Mouse (Mus musculus) olfactory bulb, adult 2 months (tissue): ENCODE data around the gene Rnh1.

Experiments
- CTCF ChIP-seq: fragments of 200-500 bp; IDR thresholded peaks from 2 replicates; pipeline ENCODE4 v1.5.1; 2012; ENCODE audit warnings: low read depth, mild to moderate bottlenecking, low read length, moderate library complexity; ENCODE audit not compliant: insufficient read depth
- POLR2A ChIP-seq: fragments of 200-500 bp; IDR thresholded peaks from 2 replicates; pipeline ENCODE4 v1.6.1; 2012; ENCODE audit warnings: mild to moderate bottlenecking, low read depth, low read length, moderate library complexity; ENCODE audit not compliant: insufficient read depth

GRCm38 (mm10) chr7:141206182-141206937, 33.7 kb upstream of the Rnh1 start:
- TF ChIP-seq POLR2A (no peak), CTCF (no peak)
